In genomic region chr2:77817357-77817894, GRCm38 (mm10) we compare ENCODE assay signal across 9 mouse cellular contexts. TPM values are rescaled to one million over a fixed set of nuclear protein-coding genes. Genes with fewer than 3 reads are reported as not detected.
DNase-seq lines count a peak whose midpoint lies in the region; ATAC-seq and TF ChIP-seq lines count a peak whose summit lies in the region.
"Had no signal": no experiment of that assay in that cellular context is flagged by ENCODE, and none has a peak within 500 bp of the region (broad histone marks: within the 10 kb centered on the region; RNA-seq: fewer than 3 reads in every experiment).

No protein-coding gene starts in this region.

- peak overlapping the region; percentile 99 for H3K4me2 ChIP-seq in heart, postnatal 0 days (ENCODE audit: low read depth, low read length)
- peak overlapping the region; percentile 62; the same call in 1 of the 2 replicates for H3K4me2 ChIP-seq in liver, embryonic 15.5 days

- H3K27ac ChIP-seq in heart, postnatal 0 days (ENCODE audit: low read depth): no peak overlapping the region
- H3K27ac ChIP-seq in liver, embryonic 15.5 days (replicated peaks): no peak overlapping the region

- H3K9ac ChIP-seq in heart, postnatal 0 days (replicated peaks; ENCODE audit: low read depth, low read length): peak overlapping the region; percentile 55
- H3K9ac ChIP-seq in liver, embryonic 15.5 days: no peak overlapping the region

- ATAC-seq in heart, postnatal 0 days (ENCODE audit: insufficient read depth, low read depth): no peak
- ATAC-seq in liver, embryonic 15.5 days (ENCODE audit: insufficient read depth): no peak
- ATAC-seq: CD4-positive, CD25-positive, alpha-beta regulatory T cell, adult 4 months had no signal

- 30% methylated on average over 12 of the region's 12 CpGs for WGBS in heart, postnatal 0 days
- 29% methylated on average over 12 of the region's 12 CpGs for WGBS in liver, embryonic 15.5 days (ENCODE audit: insufficient replicate concordance)

- H3K36me3 ChIP-seq in heart, postnatal 0 days (replicated peaks; ENCODE audit: control insufficient read depth, insufficient read depth, low read length): no peaks in the 10 kb centered on the region
- H3K36me3 ChIP-seq in liver, embryonic 15.5 days (replicated peaks): no peaks in the 10 kb centered on the region

- no peak for TF ChIP-seq CTCF in brain, embryonic 14.5 days (IDR thresholded peaks at IDR 0.05; ENCODE audit: borderline replicate concordance, extremely low read depth, insufficient read depth, insufficient read length)
- TF ChIP-seq CTCF in heart, postnatal 0 days (IDR thresholded peaks at IDR 0.05; ENCODE audit: low read depth): no peak

- peak overlapping the region; percentile 65 for H3K4me3 ChIP-seq in heart, postnatal 0 days (ENCODE audit: low read depth, low read length)
- no peak overlapping the region for H3K4me3 ChIP-seq in liver, embryonic 15.5 days (replicated peaks)

- intact Hi-C loops in left cerebral cortex, postnatal 36 days (cut with DNase I): no loop called here

- TF ChIP-seq POLR2A in brain, embryonic 14.5 days (IDR thresholded peaks at IDR 0.05; ENCODE audit: borderline replicate concordance, extremely low read depth, insufficient read depth, insufficient read length, poor library complexity, severe bottlenecking): no peak

- DNase-seq in heart, adult 11 months: peak; percentile 51
- no peak for DNase-seq in heart, adult 18-20 months
- DNase-seq in brain, embryonic 14.5 days (ENCODE audit: low read depth): peak; percentile 30
- no peak for DNase-seq in heart, postnatal 0 days (ENCODE audit: low spot score)
- DNase-seq in ovary, postnatal 14 days (ENCODE audit: low spot score): no peak
- no peak for DNase-seq in layer of hippocampus, adult 9-10 months (ENCODE audit: low spot score)
- no peak for DNase-seq in left cerebral cortex, postnatal 36 days (ENCODE audit: low spot score in 2 of 2)

- peaks cover 10% of the 10 kb centered on the region; the same call in 1 of the 2 replicates for H3K4me1 ChIP-seq in heart, postnatal 0 days (ENCODE audit: control insufficient read depth, insufficient read depth)
- no peaks in the 10 kb centered on the region for H3K4me1 ChIP-seq in liver, embryonic 15.5 days (replicated peaks)

- TF ChIP-seq EP300 in heart, postnatal 0 days (IDR thresholded peaks at IDR 0.05; ENCODE audit: low read depth): no peak

- H3K27me3 ChIP-seq in heart, postnatal 0 days (ENCODE audit: control insufficient read depth, insufficient read depth, low read length): peaks cover 37% of the 10 kb centered on the region
- peaks cover 59% of the 10 kb centered on the region for H3K27me3 ChIP-seq in liver, embryonic 15.5 days

- 0 out of 2 replicates have a peak, but pooled peaks cover 3% of the 10 kb centered on the region for H3K9me3 ChIP-seq in heart, postnatal 0 days (replicated peaks; ENCODE audit: control insufficient read depth, low read length)
- no peaks in the 10 kb centered on the region for H3K9me3 ChIP-seq in liver, embryonic 15.5 days (replicated peaks)

RNA-seq across cellular contexts. Expression of gene Zfp385b, which starts 2.0 kb away (rescaled TPM):
- total RNA-seq in heart, adult 18-20 months (2021): 1 to 10 TPM; 7.3 to 9.4 TPM
- polyA plus RNA-seq in brain, embryonic 14.5 days (2012; rRNA removed): 9.6 and 13.8 TPM in 2 replicates
- 1.8 and 2.1 TPM in 2 replicates for total RNA-seq in heart, postnatal 0 days (2014; rRNA removed; ENCODE audit: low replicate concordance)
- polyA plus RNA-seq in heart, postnatal 0 days (2015; fragmentation: Nextera tagmentation; extraction: Ambion mirVana): 4.2 and 4.7 TPM in 2 replicates
- polyA plus RNA-seq in liver, embryonic 15.5 days (2015; fragmentation: Nextera tagmentation; extraction: Ambion mirVana): 6.7 and 7.8 TPM in 2 replicates
- 10 to 100 TPM; 51.9 to 56.7 TPM for total RNA-seq in left cerebral cortex, postnatal 36 days (2021)

Comparison
In these comparisons a context has a peak if more than half of its experiments do, and no peak if none do; other contexts are left out.
1. DNase-seq: peak in heart, adult 11 months (single experiment) and brain, embryonic 14.5 days (single experiment); none in heart, adult 18-20 months (0 of 2), heart, postnatal 0 days (single experiment), ovary, postnatal 14 days (single experiment), layer of hippocampus, adult 9-10 months (single experiment) and left cerebral cortex, postnatal 36 days (0 of 2).
2. RNA of gene Zfp385b, which starts 2.0 kb away (total RNA-seq): 51.9 to 56.7 TPM in left cerebral cortex, postnatal 36 days; 7.3 to 9.4 TPM in heart, adult 18-20 months and 1.8 to 2.1 TPM in heart, postnatal 0 days; every median in the first group is over 4 times any median in the second.